Mouse (Mus musculus): ENCODE results near the gene Ncor2. TPM values are rescaled to one million over a fixed set of nuclear protein-coding genes. Genes with fewer than 3 reads are reported as not detected.

Ncor2 gene
- total and polyA plus RNA-seq, 3 experiments = 5.0 to 46.8 TPM; not detected in 1

GRCm38 (mm10) chr5:125006896-125007295, 172.1 kb downstream of the Ncor2 start:
- Histone ChIP-seq H3K36me3 (ENCODE audit: control insufficient read depth in 1 of 2, insufficient read depth in 2 of 2, low read length in 2 of 2) (no peaks in the 10 kb centered on the region), H3K27ac (ENCODE audit: control insufficient read depth, low read depth, low read length) (no peak overlapping the region), H3K4me3 (ENCODE audit: control insufficient read depth in 1 of 2, insufficient read depth in 1 of 2, low read depth in 2 of 2, low read length in 2 of 2) (no peak overlapping the region), H3K4me1 (ENCODE audit: control insufficient read depth in 1 of 2, insufficient read depth in 2 of 2, low read length in 2 of 2) (no peaks in the 10 kb centered on the region), H3K9ac (ENCODE audit: control insufficient read depth, low read depth, low read length, poor library complexity, severe bottlenecking) (no peak overlapping the region), H3K27me3 (ENCODE audit: control insufficient read depth in 1 of 2, insufficient read depth in 2 of 2, low read length in 2 of 2) (no peaks in the 10 kb centered on the region), H3K79me2 (ENCODE audit: control insufficient read depth, insufficient read depth, low read length, poor library complexity) (no peaks in the 10 kb centered on the region), H3K9me3 (replicated peaks; ENCODE audit: insufficient read depth, low read length) (no peaks in the 10 kb centered on the region)
- no peak for DNase-seq (ENCODE audit: low read depth, low spot score)
- TF ChIP-seq ETS1 (IDR thresholded peaks at IDR 0.05; ENCODE audit: low read depth, low read length) = no peak
- TF ChIP-seq NRF1 (IDR thresholded peaks at IDR 0.05; ENCODE audit: insufficient read depth, low read depth, low read length, poor library complexity, severe bottlenecking) = no peak
- no peak for TF ChIP-seq CTCF (IDR thresholded peaks at IDR 0.05 in 2 of 3, conservative IDR thresholded peaks at IDR 0.05 in 1 of 3; ENCODE audit: control insufficient read depth in 1 of 3, insufficient read depth in 1 of 3, low read depth in 2 of 3, low read length in 3 of 3, poor library complexity in 1 of 3, severe bottlenecking in 1 of 3)
- TF ChIP-seq USF2 (IDR thresholded peaks at IDR 0.05; ENCODE audit: borderline replicate concordance in 1 of 2, insufficient read depth in 1 of 2, low read depth in 1 of 2, low read length in 2 of 2) = no peak
- no peak for TF ChIP-seq SMC3 (IDR thresholded peaks at IDR 0.05; ENCODE audit: low read depth, low read length)
- TF ChIP-seq GABPA (IDR thresholded peaks at IDR 0.05; ENCODE audit: low read depth, low read length) = no peak
- TF ChIP-seq TBP (IDR thresholded peaks at IDR 0.05; ENCODE audit: low read depth, low read length) = no peak
- TF ChIP-seq MXI1 (IDR thresholded peaks at IDR 0.05; ENCODE audit: low read depth, low read length) = no peak
- no peak for TF ChIP-seq ZC3H11A (IDR thresholded peaks at IDR 0.05; ENCODE audit: low read depth, low read length)
- TF ChIP-seq GATA1 (IDR thresholded peaks at IDR 0.05; ENCODE audit: low read depth, low read length) = no peak
- TF ChIP-seq SIN3A (IDR thresholded peaks at IDR 0.05; ENCODE audit: low read length) = no peak
- TF ChIP-seq KAT2A (conservative IDR thresholded peaks at IDR 0.05; ENCODE audit: low read depth, low read length) = no peak
- no peak for TF ChIP-seq MAZ (IDR thresholded peaks at IDR 0.05; ENCODE audit: low read depth, low read length)
- no peak for TF ChIP-seq UBTF (IDR thresholded peaks at IDR 0.05; ENCODE audit: borderline replicate concordance, insufficient read depth, low read depth, low read length)
- no peak for TF ChIP-seq ZNF384 (IDR thresholded peaks at IDR 0.05; ENCODE audit: low read depth, low read length)
- TF ChIP-seq CHD1 (IDR thresholded peaks at IDR 0.05; ENCODE audit: low read depth, low read length) = no peak
- no peak for TF ChIP-seq POLR2A (IDR thresholded peaks at IDR 0.05; ENCODE audit: control insufficient read depth in 1 of 2, insufficient read depth in 1 of 2, low read depth in 1 of 2, low read length in 2 of 2, poor library complexity in 1 of 2)
- TF ChIP-seq TCF12 (IDR thresholded peaks at IDR 0.05; ENCODE audit: low read depth, low read length) = no peak

GRCm38 (mm10) chr5:125005871-125006652, 173.0 kb downstream of the Ncor2 start:
- Histone ChIP-seq H3K36me3 (ENCODE audit: control insufficient read depth in 1 of 2, insufficient read depth in 2 of 2, low read length in 2 of 2) (no peaks in the 10 kb centered on the region), H3K4me1 (ENCODE audit: control insufficient read depth in 1 of 2, insufficient read depth in 2 of 2, low read length in 2 of 2) (no peaks in the 10 kb centered on the region), H3K4me3 (ENCODE audit: control insufficient read depth in 1 of 2, insufficient read depth in 1 of 2, low read depth in 2 of 2, low read length in 2 of 2) (no peak overlapping the region), H3K9me3 (replicated peaks; ENCODE audit: insufficient read depth, low read length) (no peaks in the 10 kb centered on the region), H3K79me2 (ENCODE audit: control insufficient read depth, insufficient read depth, low read length, poor library complexity) (no peaks in the 10 kb centered on the region), H3K9ac (ENCODE audit: control insufficient read depth, low read depth, low read length, poor library complexity, severe bottlenecking) (no peak overlapping the region), H3K27me3 (ENCODE audit: control insufficient read depth in 1 of 2, insufficient read depth in 2 of 2, low read length in 2 of 2) (no peaks in the 10 kb centered on the region), H3K27ac (ENCODE audit: control insufficient read depth, low read depth, low read length) (no peak overlapping the region)
- TF ChIP-seq POLR2A (IDR thresholded peaks at IDR 0.05; ENCODE audit: control insufficient read depth in 1 of 2, insufficient read depth in 1 of 2, low read depth in 1 of 2, low read length in 2 of 2, poor library complexity in 1 of 2) = no peak
- TF ChIP-seq SMC3 (IDR thresholded peaks at IDR 0.05; ENCODE audit: low read depth, low read length) = no peak
- no peak for TF ChIP-seq ZNF384 (IDR thresholded peaks at IDR 0.05; ENCODE audit: low read depth, low read length)
- no peak for TF ChIP-seq USF2 (IDR thresholded peaks at IDR 0.05; ENCODE audit: borderline replicate concordance in 1 of 2, insufficient read depth in 1 of 2, low read depth in 1 of 2, low read length in 2 of 2)
- TF ChIP-seq MYC (IDR thresholded peaks at IDR 0.05; ENCODE audit: low read depth, low read length) = no peak
- TF ChIP-seq USF1 (IDR thresholded peaks at IDR 0.05; ENCODE audit: low read depth, low read length) = no peak
- no peak for TF ChIP-seq MXI1 (IDR thresholded peaks at IDR 0.05; ENCODE audit: low read depth, low read length)
- no peak for TF ChIP-seq KAT2A (conservative IDR thresholded peaks at IDR 0.05; ENCODE audit: low read depth, low read length)
- no peak for TF ChIP-seq RAD21 (IDR thresholded peaks at IDR 0.05; ENCODE audit: low read depth, low read length)
- no peak for TF ChIP-seq ZMIZ1 (IDR thresholded peaks at IDR 0.05; ENCODE audit: low read depth, low read length)
- no peak for TF ChIP-seq GATA1 (IDR thresholded peaks at IDR 0.05; ENCODE audit: low read depth, low read length)
- TF ChIP-seq TBP (IDR thresholded peaks at IDR 0.05; ENCODE audit: low read depth, low read length) = no peak
- TF ChIP-seq MAZ (IDR thresholded peaks at IDR 0.05; ENCODE audit: low read depth, low read length) = no peak
- no peak for TF ChIP-seq MEF2A (IDR thresholded peaks at IDR 0.05; ENCODE audit: extremely low read depth, insufficient replicate concordance, low read depth, low read length, poor library complexity, severe bottlenecking)
- no peak for TF ChIP-seq CHD1 (IDR thresholded peaks at IDR 0.05; ENCODE audit: low read depth, low read length)
- no peak for TF ChIP-seq POLR2AphosphoS5 (IDR thresholded peaks at IDR 0.05; ENCODE audit: borderline replicate concordance, low read depth, low read length)
- TF ChIP-seq UBTF (IDR thresholded peaks at IDR 0.05; ENCODE audit: borderline replicate concordance, insufficient read depth, low read depth, low read length) = no peak
- DNase-seq (ENCODE audit: low read depth, low spot score) = no peak
